Mouse (Mus musculus): ENCODE measurements around the gene Armc9. TPM values are rescaled to one million over a fixed set of nuclear protein-coding genes. Genes with fewer than 3 reads are reported as not detected.

Armc9 gene
- total RNA-seq, 1 experiment: 12.6 TPM

DNA sequence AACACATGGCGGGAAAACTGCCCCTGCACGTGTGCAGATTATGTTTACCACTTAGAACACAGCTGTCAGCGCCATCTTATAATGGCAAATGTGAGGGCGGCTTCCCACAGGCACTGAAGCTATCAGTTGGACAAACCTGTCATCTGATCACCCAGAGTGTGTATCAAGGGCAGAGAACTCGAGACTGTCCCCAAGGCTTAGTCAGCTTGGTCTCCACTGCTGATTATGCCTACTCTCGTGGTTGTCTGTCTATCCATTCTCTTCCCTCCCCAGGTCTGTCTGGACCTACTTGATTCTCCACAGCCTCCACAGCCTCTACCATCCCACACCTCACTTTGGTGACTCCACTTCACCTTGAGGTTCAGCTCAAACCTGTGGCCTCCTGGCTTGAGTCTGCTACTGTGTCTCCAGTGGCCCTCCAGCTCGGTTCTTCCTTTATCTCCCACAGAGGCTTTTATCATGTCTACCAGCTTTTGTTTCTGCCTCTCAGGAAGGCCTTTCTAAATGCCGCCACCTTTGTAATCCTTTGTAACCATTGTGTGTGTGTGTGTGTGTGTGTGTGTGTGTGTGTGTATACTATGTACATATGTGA, 166.3 kb downstream of the Armc9 start:
- TF ChIP-seq MAFK (IDR thresholded peaks at IDR 0.05; ENCODE audit: insufficient read depth, low read depth, low read length): no peak
- TF ChIP-seq ZNF384 (IDR thresholded peaks at IDR 0.05; ENCODE audit: low read depth, low read length): no peak
- TF ChIP-seq ZC3H11A (IDR thresholded peaks at IDR 0.05; ENCODE audit: borderline replicate concordance, low read depth, low read length): no peak
- TF ChIP-seq HCFC1 (IDR thresholded peaks at IDR 0.05; ENCODE audit: borderline replicate concordance, insufficient read depth, low read length): no peak
- no peak for TF ChIP-seq CHD2 (IDR thresholded peaks at IDR 0.05; ENCODE audit: low read depth, low read length)
- Histone ChIP-seq H3K9me3 (ENCODE audit: control insufficient read depth, insufficient read depth, low read depth, low read length) (no peaks in the 10 kb centered on the region), H3K9ac (ENCODE audit: insufficient read depth, low read depth, low read length, poor library complexity, severe bottlenecking) (no peak overlapping the region), H3K36me3 (ENCODE audit: control insufficient read depth, insufficient read depth, low read length, poor library complexity, severe bottlenecking) (no peaks in the 10 kb centered on the region), H3K4me1 (ENCODE audit: control insufficient read depth in 2 of 2, insufficient read depth in 2 of 2, low read length in 2 of 2, poor library complexity in 1 of 2) (peaks cover 0 to 3% of the 10 kb centered on the region in 2 experiments; a peak in 1 of 4 replicates), H3K4me3 (ENCODE audit: insufficient read depth in 1 of 2, low read depth in 1 of 2, low read length in 2 of 2, poor library complexity in 1 of 2, severe bottlenecking in 1 of 2) (no peak overlapping the region), H3K27ac (ENCODE audit: insufficient read depth, low read depth, low read length, poor library complexity, severe bottlenecking) (no peak overlapping the region)
- DNase-seq (ENCODE audit: low read depth, low spot score): no peak
- in situ Hi-C loops (cut with MboI; ENCODE audit: low sequenced_read_pairs in 2 of 2, unreplicated experiment in 2 of 2): no loop called here

Other genes starting within 250 kb of the Armc9 start
- gene 4933407L21Rik, start 226.3 kb upstream of the Armc9 start, total RNA-seq (2012; rRNA removed): 0.09 TPM in 1 of 2 replicates, not detected in the other
- 0.11 and 0.18 TPM in 2 replicates for gene Gpr55, start 193.8 kb upstream of the Armc9 start, total RNA-seq (2012; rRNA removed)
- not detected in 2 replicates for gene Spata3, start 138.0 kb upstream of the Armc9 start, total RNA-seq (2012; rRNA removed)
- gene 2810459M11Rik, start 108.9 kb upstream of the Armc9 start, total RNA-seq (2012; rRNA removed): 0.48 and 0.67 TPM in 2 replicates
- 114 and 177 TPM in 2 replicates for gene Psmd1, start 90.4 kb upstream of the Armc9 start, total RNA-seq (2012; rRNA removed)
- 0.13 and 0.21 TPM in 2 replicates for gene Htr2b, start 42.8 kb upstream of the Armc9 start, total RNA-seq (2012; rRNA removed)
- not detected in 2 replicates for gene Gm21972, start 21.1 kb upstream of the Armc9 start, total RNA-seq (2012; rRNA removed)
- gene B3gnt7, start 148.1 kb downstream of the Armc9 start, total RNA-seq (2012; rRNA removed): 103 and 166 TPM in 2 replicates
- gene Ncl, start 204.6 kb downstream of the Armc9 start, total RNA-seq (2012; rRNA removed): 496 and 529 TPM in 2 replicates